Mouse (Mus musculus) heart, adult 18-20 months (tissue): ENCODE results near the gene Trim75. TPM values are rescaled to one million over a fixed set of nuclear protein-coding genes. Genes with fewer than 3 reads are reported as not detected.

Source experiments
- DNase-seq, 2 experiments: peaks; one replicate each; pipeline ENCODE4 v3.0.0; 2021 to 2022; ENCODE audit warnings: mixed read lengths in 1 of 2
- total RNA-seq, 2 experiments: library from RNA; stranded (reverse); gene quantifications; 2 replicates each; pipeline ENCODE4 v1.2.3; 2021

Gene Trim75
- total RNA-seq, 2 experiments from 2014 or later = not detected

- no peak for DNase-seq
These were observed 42.8 kb downstream of the Trim75 start for GRCm38 (mm10) chr8:64944831-64945230.

- no peak for DNase-seq
These were observed 44.7 kb downstream of the Trim75 start for GRCm38 (mm10) chr8:64942946-64943345.

GRCm38 (mm10) chr8:64941495-64941894 lies 46.1 kb downstream of the Trim75 start:
- peak; percentile 70 to 89 for DNase-seq

DNA sequence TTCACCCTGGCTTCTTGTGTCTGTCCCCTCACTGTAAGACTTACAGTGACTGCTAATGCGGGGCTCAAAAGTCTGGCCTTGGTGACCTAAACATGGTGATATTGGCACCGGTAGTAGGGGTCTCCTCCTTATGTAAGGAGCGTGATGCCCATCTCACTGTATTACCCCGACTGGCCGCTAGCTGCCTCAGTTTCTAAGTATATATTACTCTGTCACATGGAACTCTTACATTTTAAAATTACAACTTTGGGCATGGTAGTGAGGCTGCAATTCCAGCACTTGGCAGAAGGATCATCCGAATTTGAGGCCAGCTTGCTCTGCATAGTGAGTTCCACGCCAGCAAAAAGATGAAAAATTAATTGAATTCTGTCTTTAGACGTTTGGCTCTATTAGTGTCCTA lies 46.6 kb downstream of the Trim75 start:
- no peak for DNase-seq

DNA sequence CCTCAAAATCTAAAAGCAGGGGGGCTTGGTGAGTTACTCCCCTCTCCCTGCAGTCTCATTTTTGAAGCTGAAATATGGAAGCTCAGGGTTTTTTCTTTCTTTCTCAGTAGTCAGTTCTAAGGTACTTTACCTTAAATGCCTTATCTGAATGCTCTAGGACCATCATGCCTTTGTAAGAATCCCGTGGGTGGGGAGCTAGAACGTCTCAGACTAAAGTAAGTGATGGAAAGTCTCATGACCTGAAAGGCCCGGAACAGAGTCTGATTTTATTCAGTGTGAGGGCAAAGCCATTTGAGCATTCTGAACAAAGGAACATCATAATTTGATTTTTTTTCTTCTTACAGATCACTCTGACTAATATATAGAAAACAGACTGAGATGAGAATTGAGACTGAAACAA lies 52.6 kb downstream of the Trim75 start:
- DNase-seq = no peak

Other genes with a start within 250 kb of the Trim75 start
- 10 to 100 TPM; 18.2 to 24.2 TPM for gene Klhl2, start 137.8 kb downstream of the Trim75 start, total RNA-seq
- 10 to 100 TPM; 23.9 to 27.7 TPM for gene Tmem192, start 40.6 kb downstream of the Trim75 start, total RNA-seq
- gene Trim61, start 30.7 kb upstream of the Trim75 start, total RNA-seq = not detected
- not detected for gene Trim60, start 30.8 kb upstream of the Trim75 start, total RNA-seq
- gene Apela, start 49.5 kb upstream of the Trim75 start, total RNA-seq = not detected
- not detected for gene Gm10663, start 87.2 kb upstream of the Trim75 start, total RNA-seq
- gene BC030870, start 141.7 kb upstream of the Trim75 start, total RNA-seq = under 1 TPM in 1 of 2 experiments, not detected in 1; 0.18 TPM